Mouse (Mus musculus) MEL (cell line): ENCODE data around the gene Dync1h1.
"Not testable (repeated sequence)": the region's sequence is repeated elsewhere in the genome, so short reads cannot be mapped to it uniquely, and the experiment has no call there.

Experiments used
- MAX ChIP-seq: IDR thresholded peaks from 2 replicates; pipeline ENCODE4 v1.6.1; 2011; ENCODE audit warnings: low read length, improper control_type of control experiment
- NELFE ChIP-seq: IDR thresholded peaks from 2 replicates; pipeline ENCODE4 v1.6.1; 2011; ENCODE audit warnings: low read depth, low read length, improper control_type of control experiment
- SMC3 ChIP-seq: IDR thresholded peaks from 2 replicates; pipeline ENCODE4 v1.6.1; 2011; ENCODE audit warnings: low read depth, low read length, improper control_type of control experiment

GRCm38 (mm10) chr12:110701363-110701762 lies 100.1 kb downstream of the Dync1h1 start:
- TF ChIP-seq NELFE (peak; percentile 21; the same call in 1 of the 2 replicates), MAX (peak; percentile 90)
- TF ChIP-seq SMC3, result not testable (repeated sequence)
